Comparison of ENCODE assay signal across 12 mouse cellular contexts in the genomic region with DNA sequence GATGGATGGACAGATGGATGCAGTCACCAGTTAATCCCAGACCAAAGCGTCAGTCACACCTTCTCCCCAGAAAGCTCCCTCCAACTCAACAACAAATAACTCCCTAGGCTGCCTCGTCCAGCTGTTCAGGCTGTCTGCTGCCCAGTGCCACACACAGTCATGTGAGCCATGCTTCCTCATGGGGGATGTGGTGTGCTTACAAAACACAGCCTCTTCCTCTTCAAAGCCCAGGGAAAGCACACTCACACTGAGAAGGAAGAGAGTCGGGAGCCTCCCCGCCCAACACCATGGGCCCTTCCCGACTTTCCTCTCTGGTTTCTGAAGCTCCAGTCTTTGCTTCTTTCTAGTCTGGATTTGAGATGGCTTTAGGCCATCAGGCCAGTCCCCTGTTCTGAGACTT.
DNase-seq lines count a peak whose midpoint lies in the region; ATAC-seq and TF ChIP-seq lines count a peak whose summit lies in the region.
"Had no signal": no experiment of that assay in that cellular context is flagged by ENCODE, and none has a peak within 500 bp of the region (broad histone marks: within the 10 kb centered on the region; RNA-seq: fewer than 3 reads in every experiment).

No protein-coding gene starts in this region.

- TF ChIP-seq CTCF in lung, adult 2 months (IDR thresholded peaks at IDR 0.05; ENCODE audit: insufficient read depth, low read length) = no peak

- 0 out of 2 replicates have a peak, but pooled peaks cover 3% of the 10 kb centered on the region for H3K9me3 ChIP-seq in hindbrain, embryonic 10.5 days
- H3K9me3 ChIP-seq: embryonic facial prominence, embryonic 12.5 days had no signal

- ATAC-seq in common myeloid progenitor, adult 5-6 weeks (replicated peaks; ENCODE audit: low read depth, poor library complexity, severe bottlenecking) = peak; percentile 71
- ATAC-seq in neutrophil, adult 5-6 weeks (ENCODE audit: extremely low read depth, insufficient number of reproducible peaks, low FRiP score, poor library complexity, severe bottlenecking) = peak; percentile 65

- no peaks in the 10 kb centered on the region for H3K27me3 ChIP-seq in hindbrain, embryonic 10.5 days (ENCODE audit: insufficient read depth, poor library complexity, severe bottlenecking)
- H3K27me3 ChIP-seq: embryonic facial prominence, embryonic 12.5 days had no signal

- DNase-seq in lung, adult 18-20 months = peak; percentile 54 to 64
- DNase-seq in lung, postnatal 14 days = no peak
- no peak for DNase-seq in lung, adult 2 months
- no peak for DNase-seq in hindbrain, embryonic 10.5 days (ENCODE audit: low spot score)
- DNase-seq in right cerebral cortex, postnatal 4 days = no peak
- no peak for DNase-seq in embryo, embryonic 10 days (ENCODE audit: low spot score)
- DNase-seq: kidney, postnatal 25 days; left cerebral cortex, postnatal 4 days had no signal

- H3K36me3 ChIP-seq in hindbrain, embryonic 10.5 days = no peaks in the 10 kb centered on the region
- H3K36me3 ChIP-seq: embryonic facial prominence, embryonic 12.5 days; G1E had no signal

- H3K27ac ChIP-seq in hindbrain, embryonic 10.5 days = no peak overlapping the region
- H3K27ac ChIP-seq: embryonic facial prominence, embryonic 12.5 days had no signal

- peak; percentile 35; the same call in 1 of the 2 replicates for TF ChIP-seq POLR2A in lung, adult 2 months (IDR thresholded peaks at IDR 0.05; ENCODE audit: borderline replicate concordance, extremely low read depth, low read depth, low read length)

- no peak overlapping the region for H3K4me3 ChIP-seq in lung, adult 2 months (replicated peaks; ENCODE audit: extremely low read depth, low read depth, low read length)
- H3K4me3 ChIP-seq in hindbrain, embryonic 10.5 days = no peak overlapping the region
- H3K4me3 ChIP-seq: embryonic facial prominence, embryonic 12.5 days had no signal

- peaks cover 6% of the 10 kb centered on the region; the same call in 1 of the 2 replicates for H3K4me1 ChIP-seq in lung, adult 2 months (ENCODE audit: control insufficient read depth, insufficient read depth, low read length)
- H3K4me1 ChIP-seq in hindbrain, embryonic 10.5 days (replicated peaks) = peaks cover 10% of the 10 kb centered on the region
- H3K4me1 ChIP-seq: embryonic facial prominence, embryonic 12.5 days had no signal

- 30% methylated on average over 5 of the region's 5 CpGs for WGBS in lung, adult 2 months
- WGBS in hindbrain, embryonic 10.5 days = 68% methylated on average over 5 of the region's 5 CpGs

Comparison
In these comparisons a context has a peak if more than half of its experiments do, and no peak if none do; other contexts are left out.
1. DNase-seq: peak in lung, adult 18-20 months (2 of 2); none in lung, postnatal 14 days (single experiment), lung, adult 2 months (single experiment), hindbrain, embryonic 10.5 days (single experiment), right cerebral cortex, postnatal 4 days (single experiment) and embryo, embryonic 10 days (single experiment).